Mouse (Mus musculus) monocyte, adult 2 months (primary cell): ENCODE measurements around the gene Col25a1.

Experiments
- DNase-seq, 2 experiments: peaks; one replicate each; pipeline ENCODE4 v3.0.0; 2022; ENCODE audit warnings: low spot score in 2 of 2, low read depth in 1 of 2

The Col25a1 gene

DNA sequence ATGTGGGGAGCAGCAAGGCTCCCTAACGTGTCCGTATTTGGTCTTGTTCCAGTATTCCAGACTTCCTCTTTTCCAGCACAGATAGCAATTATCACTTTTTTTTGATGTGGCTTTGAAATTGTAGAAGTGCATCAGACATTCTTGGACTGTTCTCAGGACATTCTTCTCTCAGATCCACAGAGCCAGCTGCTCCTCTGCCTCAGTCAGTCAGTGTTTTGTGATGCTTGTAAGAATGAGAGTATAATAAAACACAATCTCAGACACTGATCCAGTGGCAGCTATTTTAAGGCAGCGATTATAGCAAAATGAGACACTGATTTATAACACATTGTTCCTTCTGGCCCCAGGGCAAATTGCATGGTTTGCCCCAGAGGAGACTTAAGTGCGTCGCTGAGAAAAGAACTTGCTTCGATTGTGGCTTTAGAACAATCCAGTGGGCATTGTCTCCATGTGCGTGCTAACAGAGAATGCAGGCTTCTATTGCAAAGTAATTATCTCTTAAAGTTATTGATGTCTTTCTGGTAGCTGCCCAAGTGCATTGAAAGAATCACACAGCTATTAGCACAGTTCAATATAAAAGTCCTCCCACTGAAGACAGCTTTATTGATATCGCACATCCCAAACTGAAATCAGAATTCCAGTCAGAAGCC, 111.5 kb downstream of the Col25a1 start:
- no peak for DNase-seq

DNA sequence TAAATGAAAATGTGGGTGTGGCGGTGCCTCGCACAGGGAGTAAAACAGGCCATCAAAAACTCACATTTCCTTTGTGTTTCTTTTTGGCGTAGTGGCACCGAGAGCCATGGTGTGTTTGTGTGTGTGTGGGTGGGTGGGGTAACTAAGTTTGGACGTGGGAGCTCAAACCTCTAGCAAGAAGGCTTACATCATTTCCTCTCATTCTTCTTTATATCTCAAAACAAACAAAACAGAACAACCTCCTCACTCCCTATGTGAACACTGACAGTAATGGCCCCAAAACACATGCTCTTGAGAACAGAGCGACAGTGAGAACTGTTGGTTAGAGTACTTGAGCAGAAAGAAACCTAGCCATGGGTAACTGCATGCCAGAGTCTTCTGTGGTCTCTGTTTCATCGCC, 121.1 kb downstream of the Col25a1 start:
- DNase-seq = no peak

DNA sequence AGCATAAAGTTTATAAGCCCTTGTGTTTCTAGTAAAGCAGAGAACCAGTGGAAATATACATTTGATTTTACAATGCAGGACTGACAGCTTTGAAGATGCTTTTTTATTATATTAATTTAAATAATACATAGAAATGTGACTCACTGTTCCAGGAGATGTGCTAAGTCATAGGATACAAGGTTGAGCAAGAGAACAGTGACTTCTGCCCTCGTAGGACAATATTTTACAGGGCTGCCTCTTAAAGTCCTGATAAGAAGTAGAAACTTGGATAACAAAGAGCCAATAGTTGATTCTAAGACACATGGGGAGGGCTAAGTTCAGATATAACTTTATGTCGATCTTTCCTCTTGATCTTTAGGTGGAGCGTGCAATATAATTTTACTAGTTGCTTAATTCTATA, 124.8 kb downstream of the Col25a1 start:
- DNase-seq = no peak

DNA sequence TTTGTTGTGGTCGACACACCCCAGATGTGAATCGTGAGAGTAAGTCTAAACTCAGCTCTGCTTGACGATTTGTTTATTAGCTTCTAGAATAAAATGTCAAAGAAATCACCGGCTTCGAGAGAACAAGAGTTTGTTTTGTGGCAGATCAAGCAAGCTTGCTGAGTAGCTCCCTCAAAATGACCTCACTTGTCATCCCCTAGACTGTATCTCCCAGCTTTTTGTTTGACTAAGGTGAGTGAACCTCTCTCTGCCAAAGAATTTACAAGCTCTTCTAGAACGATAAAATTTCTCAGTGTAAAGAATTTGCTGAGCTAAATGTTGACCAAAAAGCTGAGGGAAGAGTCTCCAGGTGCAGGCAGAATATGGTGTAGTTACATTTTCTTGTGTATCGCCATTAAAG, 125.3 kb downstream of the Col25a1 start:
- no peak for DNase-seq

DNA sequence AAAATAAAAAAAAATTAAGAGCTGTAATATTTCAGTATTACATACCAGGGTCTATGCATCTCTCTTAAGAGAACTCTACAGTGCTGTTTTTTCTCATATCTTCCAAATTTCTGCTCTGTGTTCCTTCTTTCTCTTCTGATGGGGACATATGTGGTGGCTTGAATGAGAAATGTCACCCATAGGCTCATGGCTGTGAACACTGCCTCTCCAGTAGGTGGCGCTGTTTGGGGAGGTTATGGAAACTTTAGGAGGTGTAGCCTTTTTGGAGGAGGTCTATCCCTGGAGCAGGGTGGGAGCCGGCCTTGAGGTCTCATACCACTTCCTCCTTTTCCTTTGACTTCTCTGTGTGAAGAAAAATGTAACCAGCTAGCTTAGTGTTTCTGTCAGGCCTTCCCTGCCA, 128.4 kb downstream of the Col25a1 start:
- DNase-seq = no peak

DNA sequence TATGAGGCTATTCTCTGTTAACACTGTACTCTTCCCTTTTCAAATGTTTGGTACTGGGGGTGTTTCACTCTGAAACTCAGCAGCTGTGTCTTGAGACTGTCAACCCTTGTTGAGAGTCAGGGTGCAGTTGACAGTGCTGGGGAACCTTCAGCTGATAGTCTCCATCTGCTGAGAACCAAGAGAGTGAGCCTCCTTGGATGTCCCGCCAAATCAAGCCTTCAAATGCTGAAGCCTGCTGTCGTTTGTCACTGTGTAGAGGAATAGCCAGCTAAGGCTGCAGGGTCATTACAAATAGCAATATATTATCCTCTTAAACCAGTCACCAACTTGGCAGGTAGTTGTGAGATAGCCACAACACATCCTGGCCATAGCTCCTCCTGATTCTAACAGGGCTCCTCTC, 129.0 kb downstream of the Col25a1 start:
- no peak for DNase-seq

DNA sequence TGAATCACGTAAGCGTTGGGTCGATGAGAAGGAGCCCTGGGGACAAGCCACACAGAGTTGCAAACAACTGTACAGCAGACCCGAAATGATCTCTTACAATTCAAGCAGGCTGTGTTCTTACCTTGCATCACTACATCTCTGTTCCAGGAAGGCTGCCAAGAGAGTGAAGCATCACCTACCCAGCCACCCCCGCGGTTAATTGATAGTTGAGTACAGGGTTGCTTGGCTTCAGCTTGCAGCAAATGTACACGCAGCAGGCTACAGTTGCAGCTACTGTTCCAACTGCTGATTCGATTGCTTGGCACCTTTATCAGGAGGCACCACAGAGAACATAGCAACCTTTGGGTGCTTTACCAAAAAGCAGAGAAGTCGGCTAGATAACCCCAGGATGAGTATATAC, 133.8 kb downstream of the Col25a1 start:
- no peak for DNase-seq

DNA sequence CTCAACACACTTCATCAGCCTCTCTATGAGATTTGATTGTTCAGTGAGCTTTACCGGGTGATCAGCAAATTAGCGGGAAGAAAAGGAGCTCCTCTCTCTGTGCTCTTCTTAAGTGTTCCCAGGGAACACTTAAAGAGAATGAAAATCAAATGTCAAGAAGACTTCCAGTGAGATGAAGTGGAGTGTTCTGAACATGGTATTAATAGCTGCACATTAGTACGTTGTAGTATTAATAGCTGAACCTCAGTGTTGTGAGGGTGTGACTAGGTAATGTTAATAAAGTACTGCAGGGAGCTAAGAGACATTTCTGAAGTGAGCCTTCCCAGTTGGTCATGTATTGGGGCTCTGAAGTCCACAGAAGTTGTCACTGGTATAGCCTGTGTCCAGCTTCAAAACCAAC, 139.2 kb downstream of the Col25a1 start:
- no peak for DNase-seq

DNA sequence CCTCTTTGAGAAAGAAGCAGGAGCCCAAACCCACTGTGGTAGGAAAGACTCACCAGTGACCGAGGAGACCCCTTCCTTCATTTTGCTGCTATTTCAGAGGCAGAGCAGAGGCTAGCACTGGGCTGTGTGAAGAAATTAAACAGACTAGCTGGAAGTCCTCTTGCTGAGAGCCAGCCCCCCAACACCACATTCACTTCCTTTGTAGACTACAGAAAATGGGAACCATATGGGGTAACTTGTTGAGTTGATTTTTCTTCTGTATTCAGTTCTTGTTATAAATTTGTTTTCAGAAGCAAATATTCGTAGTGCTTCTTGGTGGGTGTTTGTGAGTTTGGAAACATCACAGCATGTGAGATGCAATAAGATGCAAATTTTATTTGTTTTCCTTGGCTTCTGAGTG, 142.6 kb downstream of the Col25a1 start:
- no peak for DNase-seq

DNA sequence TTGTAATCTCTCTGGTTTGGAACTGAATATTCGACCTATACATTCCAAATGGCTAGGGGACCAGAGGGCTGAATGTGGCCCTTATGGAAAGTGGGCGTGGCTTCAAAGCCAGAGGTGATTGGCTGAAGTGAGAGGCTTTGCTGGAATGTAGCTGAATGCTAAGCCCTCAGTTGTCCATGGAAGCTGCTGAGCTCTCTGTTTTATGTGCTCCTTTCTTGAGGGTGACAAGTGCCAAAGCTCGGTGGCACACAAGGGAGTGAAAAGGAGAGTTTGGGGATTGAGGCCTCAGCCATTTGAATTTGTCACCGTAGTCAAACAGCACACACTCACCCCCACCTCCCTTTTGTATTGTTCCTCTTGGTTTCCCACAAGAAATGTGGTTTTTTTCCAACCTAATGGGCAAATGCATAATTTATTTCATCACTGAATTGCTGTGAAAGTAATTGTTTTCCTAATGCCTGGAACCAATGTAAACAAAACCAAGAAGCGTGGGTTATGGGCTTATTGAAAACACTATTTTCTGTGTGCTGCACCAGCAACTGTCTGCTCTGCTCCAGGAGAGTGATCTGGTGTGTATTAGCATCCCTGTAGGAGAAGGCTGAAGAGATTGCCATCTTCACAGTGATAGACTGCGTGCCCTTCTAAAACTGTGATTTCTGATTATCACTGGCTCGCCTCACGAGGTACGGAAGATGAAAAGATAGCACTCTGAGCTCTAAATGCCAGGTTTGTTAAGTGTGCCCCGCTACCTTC, 147.2 kb downstream of the Col25a1 start:
- no peak for DNase-seq

DNA sequence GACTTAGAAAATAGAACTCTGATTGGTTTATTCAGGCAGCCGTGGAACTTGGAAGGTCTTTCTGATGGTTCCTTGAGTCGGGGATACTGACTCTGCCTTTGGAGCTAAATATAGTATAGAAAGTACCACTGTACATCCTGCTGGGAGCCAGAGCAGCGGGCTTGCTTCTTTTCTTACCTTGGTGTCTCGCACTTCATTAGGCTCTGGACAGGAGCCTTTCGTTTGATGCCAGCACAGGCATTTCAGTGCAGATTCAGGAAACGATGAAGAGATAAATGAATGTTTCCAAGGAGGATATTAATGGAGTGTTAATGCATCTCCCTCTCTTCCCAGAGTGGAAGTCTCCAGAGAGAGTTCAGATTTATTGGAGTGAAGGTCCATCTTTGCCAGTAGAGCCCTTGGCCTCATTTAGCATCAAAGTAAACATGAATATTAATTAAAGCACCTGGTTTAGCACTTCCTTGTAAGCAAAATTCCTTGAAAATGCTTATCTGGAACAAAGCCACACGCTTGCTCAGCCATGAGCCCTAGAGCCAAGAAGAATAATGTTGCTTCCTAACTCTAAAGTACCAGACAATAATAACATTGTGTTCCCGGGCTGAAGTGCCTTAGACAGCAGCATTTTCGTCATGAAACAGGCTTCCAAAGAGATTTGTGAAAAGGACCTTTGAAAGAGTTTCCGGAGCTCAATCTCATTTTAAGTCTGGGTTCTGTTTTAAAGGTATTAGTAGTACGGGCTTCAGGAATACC, 151.9 kb downstream of the Col25a1 start:
- no peak for DNase-seq

DNA sequence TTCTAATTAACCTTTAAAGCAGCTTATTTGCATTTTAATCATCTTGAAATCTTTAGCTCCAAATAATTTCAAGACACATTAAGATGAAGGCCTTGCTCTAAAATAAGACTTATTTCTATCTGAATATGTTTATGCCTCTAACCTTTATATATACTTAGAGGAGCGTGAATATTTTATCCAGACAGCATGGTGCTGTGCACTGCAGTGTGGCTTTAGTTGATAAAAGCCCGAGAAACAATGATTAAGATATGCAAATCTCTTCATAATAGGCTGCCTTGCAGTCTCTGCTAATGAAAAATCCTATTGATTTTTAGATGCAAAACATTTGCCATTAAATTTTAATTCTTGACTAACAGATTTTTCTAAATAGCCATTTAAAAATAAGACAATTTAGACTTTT, 156.8 kb downstream of the Col25a1 start:
- DNase-seq = no peak

DNA sequence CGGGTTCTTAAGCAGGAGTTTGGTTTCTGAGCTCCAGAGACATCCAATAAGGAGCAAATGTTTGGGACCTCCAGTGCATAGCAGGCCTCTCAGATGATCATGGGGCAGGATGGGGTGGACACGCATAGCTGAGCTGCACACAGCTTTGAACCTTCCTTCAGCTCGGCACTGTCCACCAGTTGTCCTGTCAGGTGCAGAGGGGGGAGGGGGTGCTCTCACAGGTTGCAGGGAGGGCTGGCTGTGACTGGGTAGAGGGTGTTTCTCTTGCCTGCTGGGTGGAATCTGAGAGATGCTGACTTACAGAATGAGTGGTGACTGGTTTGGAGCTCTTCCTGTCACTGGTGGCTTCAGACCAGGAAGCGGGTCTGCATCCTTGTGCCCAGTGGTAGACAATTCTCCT, 157.5 kb downstream of the Col25a1 start:
- no peak for DNase-seq

DNA sequence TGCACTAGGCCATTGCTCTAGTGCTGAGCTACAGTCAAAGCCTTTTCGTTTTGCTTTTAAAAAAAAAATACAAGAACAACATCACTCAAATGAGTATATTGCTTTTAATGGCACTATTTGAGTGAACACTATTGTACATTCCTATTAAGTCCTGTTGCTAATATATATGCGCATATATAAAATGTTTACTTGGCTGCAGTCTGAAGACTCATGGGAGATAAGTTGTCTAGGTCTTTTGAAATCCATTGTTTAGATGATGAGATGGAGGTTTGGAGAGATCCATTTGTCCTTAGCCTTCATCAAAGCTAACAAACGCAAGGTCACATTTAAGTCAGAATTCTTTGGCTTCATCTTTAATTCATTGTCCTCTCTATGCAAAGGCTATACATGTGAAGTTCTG, 157.9 kb downstream of the Col25a1 start:
- DNase-seq = no peak

DNA sequence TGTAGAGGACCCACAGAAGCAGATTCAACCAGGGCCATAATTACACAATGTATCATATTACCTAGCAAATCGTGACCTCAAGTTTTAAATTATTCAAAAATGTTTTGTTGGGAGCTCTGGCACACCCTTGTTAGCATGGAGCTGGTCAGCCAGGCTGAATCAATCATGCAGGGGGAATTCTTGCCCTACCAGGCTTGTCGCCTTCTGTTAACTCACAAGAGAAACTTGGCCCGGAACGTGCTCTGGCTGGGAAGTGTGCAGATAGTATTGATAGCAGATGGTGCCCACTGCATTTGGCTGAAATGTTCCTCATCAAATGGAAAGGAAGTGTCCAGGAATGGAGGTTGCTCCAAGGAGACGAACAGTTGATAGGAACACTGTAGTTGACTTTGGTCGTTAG, 158.9 kb downstream of the Col25a1 start:
- no peak for DNase-seq

DNA sequence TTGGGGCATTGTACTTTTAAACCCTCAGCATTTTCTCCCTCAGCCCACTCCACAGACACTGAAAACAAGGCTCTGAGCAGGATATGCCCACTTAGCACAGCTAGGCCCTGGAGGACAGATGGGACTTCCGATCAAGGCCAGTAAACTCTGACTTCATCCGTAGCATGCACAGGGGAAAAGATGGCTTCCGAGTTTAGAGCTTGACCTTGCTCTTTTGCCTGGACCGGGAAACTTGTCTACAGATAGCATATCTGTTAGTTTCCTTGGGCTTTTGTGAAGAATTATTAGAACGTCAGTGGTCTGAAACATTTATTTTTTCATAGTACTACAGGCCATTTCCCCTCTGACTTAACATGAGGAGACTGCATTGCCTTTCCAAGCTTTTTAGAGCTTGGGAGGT, 159.4 kb downstream of the Col25a1 start:
- no peak for DNase-seq

DNA sequence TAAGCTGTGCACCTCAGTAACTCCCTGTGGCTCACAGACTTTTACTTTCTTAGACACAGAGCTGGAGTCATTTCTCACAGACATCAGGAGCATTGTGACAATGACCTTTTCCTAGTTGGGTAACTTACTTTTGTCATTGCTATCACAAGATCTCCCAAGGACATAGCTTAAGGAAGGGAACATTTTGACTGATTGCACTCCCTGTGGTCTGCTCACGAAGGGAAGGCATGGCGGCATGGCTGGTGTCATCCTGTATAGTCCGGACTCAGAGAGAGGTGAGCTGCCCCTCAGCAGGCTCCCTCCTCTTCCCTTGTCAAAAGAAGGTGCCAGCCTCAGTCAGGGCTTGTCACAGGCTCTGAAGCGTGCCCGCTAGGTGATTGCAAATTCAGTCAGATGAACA, 160.6 kb downstream of the Col25a1 start:
- DNase-seq = no peak

DNA sequence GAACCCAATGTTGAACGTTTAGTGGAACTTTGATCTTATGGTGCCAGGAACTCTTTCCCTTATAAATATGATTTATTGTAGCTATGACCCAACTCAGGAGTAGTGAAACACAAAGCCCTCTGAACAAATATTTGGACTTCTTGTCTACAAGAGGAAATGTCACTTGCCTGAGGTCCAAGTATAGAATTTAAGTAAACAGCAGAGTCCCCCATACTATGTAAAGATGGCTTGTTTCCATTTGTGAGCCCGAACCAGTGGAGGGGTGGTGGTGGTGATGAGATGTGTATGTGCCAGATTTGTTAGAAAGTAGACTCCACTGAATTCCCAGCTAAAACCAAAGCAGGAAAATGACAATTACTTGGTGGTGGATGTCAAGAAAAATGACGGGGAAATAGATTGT, 169.2 kb downstream of the Col25a1 start:
- DNase-seq = no peak

DNA sequence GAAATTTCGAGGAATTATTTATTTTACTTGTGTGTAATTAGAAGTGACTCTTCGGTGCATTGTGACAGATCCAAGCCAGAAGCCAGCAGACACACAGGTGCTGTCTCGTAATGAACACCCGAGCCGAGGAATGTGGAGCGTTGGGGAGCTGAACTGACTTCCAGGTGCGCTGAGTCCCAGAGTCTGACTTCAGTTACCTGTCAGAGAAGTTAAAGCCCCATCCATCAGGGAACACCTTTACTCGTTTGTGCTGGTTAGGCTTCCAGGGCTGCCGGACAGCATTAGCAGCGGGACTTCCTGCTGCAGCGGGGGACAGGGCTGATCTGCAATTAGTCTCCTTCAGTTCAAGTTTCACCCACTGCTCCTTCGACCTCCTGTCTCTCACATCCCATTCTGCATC, 172.3 kb downstream of the Col25a1 start:
- no peak for DNase-seq

DNA sequence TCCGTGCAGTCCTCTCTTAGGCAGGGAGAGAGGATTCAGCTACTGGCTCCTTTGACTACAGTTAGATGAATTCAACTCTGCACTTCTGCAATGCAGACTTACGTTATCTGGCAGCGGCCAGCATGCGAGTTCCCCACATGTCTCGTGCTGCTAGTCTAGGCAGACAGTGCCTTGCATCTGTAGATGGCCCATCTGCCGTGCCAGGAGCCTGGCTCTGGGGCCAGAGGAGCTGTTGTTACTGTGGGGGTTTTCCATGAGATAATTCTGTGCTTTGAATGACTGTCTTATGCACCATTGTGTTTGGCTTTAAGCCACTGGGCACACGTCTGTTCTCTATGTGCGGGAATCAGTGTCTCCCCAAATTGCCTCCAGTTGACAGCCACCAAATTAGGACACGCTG, 173.5 kb downstream of the Col25a1 start:
- DNase-seq = no peak

DNA sequence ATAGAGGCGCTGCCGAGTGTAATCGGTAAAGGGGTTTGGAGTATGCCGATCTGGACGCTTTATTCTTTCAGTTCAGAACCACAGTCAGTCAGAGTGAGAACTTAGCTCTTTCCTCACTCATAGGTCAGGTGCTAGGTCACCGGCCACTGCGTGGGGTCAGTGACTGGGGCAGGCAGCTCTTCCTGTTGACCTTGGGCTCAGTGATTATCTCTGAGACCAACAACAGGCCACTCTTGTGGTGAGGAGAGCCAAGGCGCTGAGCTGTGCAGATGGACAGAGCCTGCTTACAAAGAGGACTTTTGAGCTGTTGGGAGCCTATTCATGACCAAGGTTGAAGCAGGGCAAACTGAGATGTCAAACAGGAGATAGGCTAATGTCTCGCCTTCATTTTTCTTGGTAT, 174.4 kb downstream of the Col25a1 start:
- no peak for DNase-seq

DNA sequence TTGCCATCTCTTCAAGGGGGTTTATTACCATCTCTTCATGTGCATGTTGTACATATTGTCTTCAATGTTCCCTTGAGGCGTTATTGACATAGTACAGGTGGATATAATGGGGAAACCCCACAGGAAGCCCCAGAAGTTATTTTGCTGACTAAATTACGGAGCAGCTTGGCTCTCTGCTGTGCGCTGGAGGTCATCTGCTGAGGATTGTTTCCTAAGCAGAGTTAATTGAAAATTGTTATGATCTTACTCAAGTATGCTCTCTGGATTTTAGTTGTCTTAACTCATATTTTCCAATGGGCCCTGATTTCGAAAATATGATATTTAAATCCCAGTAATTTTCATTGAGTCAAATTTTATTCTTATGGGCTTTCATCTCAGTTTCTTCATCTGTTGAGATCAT, 178.0 kb downstream of the Col25a1 start:
- DNase-seq = no peak
